Mouse (Mus musculus): Measurements from ENCODE around the gene Golga1. TPM values are rescaled to one million over a fixed set of nuclear protein-coding genes. Genes with fewer than 3 reads are reported as not detected.
A peak's percentile ranks its signal among the peaks of the same experiment; 100 is the strongest.
"Not testable (repeated sequence)": the region's sequence is repeated elsewhere in the genome, so short reads cannot be mapped to it uniquely, and the experiment has no call there.

Gene Golga1
- polyA plus RNA-seq, 1 experiment: 40.2 TPM

- Histone ChIP-seq H3K4me3 (ENCODE audit: insufficient read depth, low read length) (peak overlapping the region; percentile 92), H3K27ac (ENCODE audit: insufficient read depth, low read length) (peak overlapping the region; percentile 61), H3K4me1 (ENCODE audit: control insufficient read depth, insufficient read depth, low read length) (no peaks in the 10 kb centered on the region)
- TF ChIP-seq CTCF (IDR thresholded peaks at IDR 0.05; ENCODE audit: extremely low read depth, insufficient read depth, low read length): no peak
- TF ChIP-seq POLR2A (IDR thresholded peaks at IDR 0.05; ENCODE audit: extremely low read depth, insufficient read depth, low read length): no peak
Observed at GRCm38 (mm10) chr2:39064687-39065399, 498 bp downstream of the Golga1 start.

DNA sequence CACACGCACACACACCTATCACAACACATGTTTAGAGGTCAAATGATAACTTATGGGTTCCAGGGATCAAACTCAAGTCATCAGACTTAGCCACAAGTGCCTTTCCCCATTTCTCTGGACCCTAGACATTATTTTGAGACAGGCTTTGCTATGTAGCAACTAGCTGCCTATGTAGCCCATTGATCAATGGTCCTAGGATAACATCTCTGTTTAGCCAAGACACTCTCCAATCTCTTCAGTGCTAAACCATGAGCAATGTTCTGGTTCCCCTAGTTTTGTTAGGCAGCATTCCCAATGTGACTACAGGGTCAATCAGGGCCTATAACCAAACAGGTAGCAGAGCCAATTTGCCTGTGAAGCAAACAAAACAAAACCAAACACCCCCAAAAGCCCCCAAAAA, 16.8 kb downstream of the Golga1 start:
- Histone ChIP-seq H3K4me1 (ENCODE audit: control insufficient read depth, insufficient read depth, low read length) (no peaks in the 10 kb centered on the region), H3K4me3 (ENCODE audit: insufficient read depth, low read length) (no peak overlapping the region), H3K27ac (ENCODE audit: insufficient read depth, low read length) (no peak overlapping the region)
- TF ChIP-seq CTCF (IDR thresholded peaks at IDR 0.05; ENCODE audit: extremely low read depth, insufficient read depth, low read length) (no peak), POLR2A (IDR thresholded peaks at IDR 0.05; ENCODE audit: extremely low read depth, insufficient read depth, low read length) (no peak)

- no peaks in the 10 kb centered on the region for H3K4me1 ChIP-seq (ENCODE audit: control insufficient read depth, insufficient read depth, low read length)
- H3K4me3 ChIP-seq (ENCODE audit: insufficient read depth, low read length): no peak overlapping the region
- no peak for TF ChIP-seq CTCF (IDR thresholded peaks at IDR 0.05; ENCODE audit: extremely low read depth, insufficient read depth, low read length)
- TF ChIP-seq POLR2A (IDR thresholded peaks at IDR 0.05; ENCODE audit: extremely low read depth, insufficient read depth, low read length): no peak
- no peak overlapping the region for H3K27ac ChIP-seq (ENCODE audit: insufficient read depth, low read length)
Observed at GRCm38 (mm10) chr2:39040215-39040614, 25.1 kb downstream of the Golga1 start.

DNA sequence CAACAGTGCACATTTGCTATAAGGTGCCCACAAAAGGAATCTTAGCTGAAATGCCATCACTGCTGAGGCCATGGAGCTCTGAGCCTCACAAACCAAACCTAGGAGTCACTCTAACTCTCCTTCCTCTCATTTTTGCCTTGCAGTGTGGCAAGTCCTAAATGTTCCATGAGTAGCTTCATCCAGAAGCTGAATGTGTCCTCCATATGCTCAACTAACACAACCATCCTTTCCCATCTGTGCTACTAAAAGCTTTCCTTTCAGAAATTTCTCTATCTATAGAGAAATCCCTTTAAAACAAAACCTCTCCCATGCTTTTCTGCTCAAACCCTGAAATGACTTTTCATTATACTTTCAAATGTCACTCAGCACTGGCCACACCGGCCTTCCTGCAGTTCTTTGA, 33.7 kb downstream of the Golga1 start:
- Histone ChIP-seq H3K27ac (ENCODE audit: insufficient read depth, low read length) (no peak overlapping the region; the same call in 1 of the 2 replicates), H3K4me1 (ENCODE audit: control insufficient read depth, insufficient read depth, low read length) (no peaks in the 10 kb centered on the region; the same call in 1 of the 2 replicates), H3K4me3 (ENCODE audit: insufficient read depth, low read length) (no peak overlapping the region)
- no peak for TF ChIP-seq POLR2A (IDR thresholded peaks at IDR 0.05; ENCODE audit: extremely low read depth, insufficient read depth, low read length)
- no peak for TF ChIP-seq CTCF (IDR thresholded peaks at IDR 0.05; ENCODE audit: extremely low read depth, insufficient read depth, low read length)

GRCm38 (mm10) chr2:39020004-39020403, 45.3 kb downstream of the Golga1 start:
- Histone ChIP-seq H3K27ac (ENCODE audit: insufficient read depth, low read length) (no peak overlapping the region), H3K4me3 (ENCODE audit: insufficient read depth, low read length) (no peak overlapping the region), H3K4me1 (ENCODE audit: control insufficient read depth, insufficient read depth, low read length) (no peaks in the 10 kb centered on the region)
- TF ChIP-seq POLR2A (IDR thresholded peaks at IDR 0.05; ENCODE audit: extremely low read depth, insufficient read depth, low read length) (no peak), CTCF (IDR thresholded peaks at IDR 0.05; ENCODE audit: extremely low read depth, insufficient read depth, low read length) (no peak)

DNA sequence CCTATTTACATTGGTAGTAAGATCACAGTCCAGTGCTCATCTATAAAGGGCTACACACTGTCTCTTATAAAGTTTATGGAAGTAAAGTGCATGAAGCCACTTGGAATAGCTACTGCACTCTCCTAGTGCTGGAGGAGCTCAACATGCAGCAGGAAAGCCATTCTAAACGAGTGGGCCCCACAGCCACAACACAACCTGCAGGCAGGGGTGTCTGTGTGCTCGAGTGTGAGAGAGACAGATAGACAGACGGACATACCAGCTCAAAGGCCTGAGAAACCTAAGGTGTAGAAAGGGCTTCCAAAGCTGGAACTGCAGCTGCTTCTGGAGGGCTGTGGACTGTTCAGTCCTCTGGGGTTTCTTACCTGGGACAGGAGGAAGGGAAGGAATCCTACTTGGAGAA, 48.8 kb downstream of the Golga1 start:
- Histone ChIP-seq H3K27ac (ENCODE audit: insufficient read depth, low read length) (no peak overlapping the region), H3K4me3 (ENCODE audit: insufficient read depth, low read length) (no peak overlapping the region), H3K4me1 (ENCODE audit: control insufficient read depth, insufficient read depth, low read length) (peaks cover 2% of the 10 kb centered on the region; the same call in 1 of the 2 replicates)
- TF ChIP-seq CTCF (IDR thresholded peaks at IDR 0.05; ENCODE audit: extremely low read depth, insufficient read depth, low read length) (no peak), POLR2A (IDR thresholded peaks at IDR 0.05; ENCODE audit: extremely low read depth, insufficient read depth, low read length) (no peak)

DNA sequence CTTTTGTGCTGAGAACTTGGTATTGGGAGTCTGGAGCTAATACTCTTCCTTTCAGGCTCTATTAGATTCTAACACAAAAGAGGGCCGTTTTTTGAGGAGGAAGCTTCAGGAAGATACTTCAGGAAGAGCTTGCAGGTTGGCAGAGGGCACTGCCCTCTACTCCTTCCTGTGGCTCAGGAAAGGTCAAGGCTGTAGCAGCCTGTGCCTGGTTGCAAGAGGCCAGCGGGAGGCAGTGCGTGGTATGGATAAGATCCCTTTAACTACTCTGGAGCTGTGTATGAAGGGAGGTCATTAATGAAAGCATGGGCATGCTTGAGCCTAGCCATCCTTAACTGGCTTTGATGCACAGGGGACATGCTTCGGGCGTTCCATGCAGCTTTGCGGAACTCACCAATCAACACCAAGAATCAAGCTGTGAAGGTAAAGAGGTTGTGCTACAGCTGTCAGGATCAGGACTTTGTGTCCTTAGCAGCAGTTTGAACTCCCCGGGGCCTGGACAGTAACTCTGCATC, 52.5 kb downstream of the Golga1 start:
- Histone ChIP-seq H3K4me1 (ENCODE audit: control insufficient read depth, insufficient read depth, low read length) (peaks cover 8% of the 10 kb centered on the region; the same call in 1 of the 2 replicates), H3K4me3 (ENCODE audit: insufficient read depth, low read length) (no peak overlapping the region), H3K27ac (ENCODE audit: insufficient read depth, low read length) (no peak overlapping the region)
- TF ChIP-seq CTCF (IDR thresholded peaks at IDR 0.05; ENCODE audit: extremely low read depth, insufficient read depth, low read length): no peak
- TF ChIP-seq POLR2A (IDR thresholded peaks at IDR 0.05; ENCODE audit: extremely low read depth, insufficient read depth, low read length): no peak

- Histone ChIP-seq H3K4me3 (ENCODE audit: insufficient read depth, low read length) (no peak overlapping the region), H3K27ac (ENCODE audit: insufficient read depth, low read length) (no peak overlapping the region), H3K4me1 (ENCODE audit: control insufficient read depth, insufficient read depth, low read length) (peaks cover 8% of the 10 kb centered on the region; the same call in 1 of the 2 replicates)
- no peak for TF ChIP-seq POLR2A (IDR thresholded peaks at IDR 0.05; ENCODE audit: extremely low read depth, insufficient read depth, low read length)
- no peak for TF ChIP-seq CTCF (IDR thresholded peaks at IDR 0.05; ENCODE audit: extremely low read depth, insufficient read depth, low read length)
Observed at GRCm38 (mm10) chr2:39011971-39012370, 53.4 kb downstream of the Golga1 start.

- Histone ChIP-seq H3K4me1 (ENCODE audit: control insufficient read depth, insufficient read depth, low read length) (peaks cover 8% of the 10 kb centered on the region; the same call in 1 of the 2 replicates), H3K27ac (ENCODE audit: insufficient read depth, low read length) (no peak overlapping the region), H3K4me3 (ENCODE audit: insufficient read depth, low read length) (no peak overlapping the region)
- TF ChIP-seq CTCF (IDR thresholded peaks at IDR 0.05; ENCODE audit: extremely low read depth, insufficient read depth, low read length) (no peak), POLR2A (IDR thresholded peaks at IDR 0.05; ENCODE audit: extremely low read depth, insufficient read depth, low read length) (no peak)
Observed at GRCm38 (mm10) chr2:39011264-39011663, 54.1 kb downstream of the Golga1 start.

GRCm38 (mm10) chr2:39010144-39010543, 55.2 kb downstream of the Golga1 start:
- H3K4me3 ChIP-seq (ENCODE audit: insufficient read depth, low read length); H3K4me1 ChIP-seq (ENCODE audit: control insufficient read depth, insufficient read depth, low read length); H3K27ac ChIP-seq (ENCODE audit: insufficient read depth, low read length): not testable (repeated sequence)
